Mouse (Mus musculus): ENCODE data around the gene 6330403K07Rik. TPM values are rescaled to one million over a fixed set of nuclear protein-coding genes. Genes with fewer than 3 reads are reported as not detected.
A peak's percentile ranks its signal among the peaks of the same experiment; 100 is the strongest.

Gene 6330403K07Rik
- 399 and 411 TPM in 2 replicates for polyA plus RNA-seq (2016; fragmentation: Nextera tagmentation; extraction: Ambion mirVana)

DNA sequence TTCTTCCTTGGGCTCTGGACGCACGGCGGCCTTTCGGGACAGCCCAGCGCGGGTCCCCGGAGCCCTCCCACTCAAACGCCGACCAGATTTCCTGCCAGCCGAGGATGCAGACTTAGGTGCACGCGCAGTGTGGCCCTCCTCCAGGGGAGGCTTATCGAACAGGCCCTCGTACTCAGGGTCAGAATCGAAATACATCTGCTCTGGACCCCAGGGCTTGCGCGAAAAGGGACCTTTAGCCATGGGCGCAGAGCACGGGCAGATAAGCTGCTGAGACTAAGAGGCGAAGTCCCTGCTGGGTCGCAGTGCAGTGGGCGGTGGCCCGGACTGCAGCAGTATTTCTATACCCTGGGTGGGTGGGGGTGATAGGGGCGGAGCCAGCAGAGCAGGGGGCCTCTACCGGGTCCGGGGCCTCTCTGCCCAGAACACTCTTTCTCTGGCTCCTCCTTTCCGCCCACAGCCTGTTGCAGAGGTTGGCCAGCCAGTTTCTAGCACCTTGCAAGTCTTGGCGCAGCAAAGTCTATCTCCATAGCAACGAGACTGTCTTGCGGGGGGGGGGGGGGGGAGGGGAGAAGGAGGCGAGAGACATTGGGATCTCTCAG is at the start of gene 6330403K07Rik:
Gene 6330403K07Rik, minus strand, starts transcription at position 351 of the 599 bp plus-strand sequence.
- H3K27me3 ChIP-seq (replicated peaks), result no peaks in the 10 kb centered on the region
- H3K9me3 ChIP-seq, result no peaks in the 10 kb centered on the region
- peaks cover 5% of the 10 kb centered on the region; the same call in 1 of the 2 replicates for H3K36me3 ChIP-seq
- H3K27ac ChIP-seq, result peak within 1 kb of the TSS; percentile 69
- under 1% methylated on average over 29 of the region's 31 CpGs for WGBS
- ATAC-seq (ENCODE audit: low FRiP score, low read depth), result peak; percentile 96
- H3K4me3 ChIP-seq, result peak within 1 kb of the TSS; percentile 70
- peak within 1 kb of the TSS; percentile 88 for H3K9ac ChIP-seq
- H3K4me2 ChIP-seq (replicated peaks), result peak within 1 kb of the TSS; percentile 73
- H3K4me1 ChIP-seq, result peaks cover 18% of the 10 kb centered on the region

- Histone ChIP-seq H3K4me1 (no peaks in the 10 kb centered on the region), H3K9me3 (peaks cover 6% of the 10 kb centered on the region), H3K4me2 (replicated peaks) (no peak overlapping the region), H3K27ac (no peak overlapping the region), H3K36me3 (no peaks in the 10 kb centered on the region), H3K9ac (no peak overlapping the region), H3K27me3 (replicated peaks) (no peaks in the 10 kb centered on the region), H3K4me3 (no peak overlapping the region)
- WGBS, result 82% methylated on average over 1 of the region's 1 CpGs
- ATAC-seq (ENCODE audit: low FRiP score, low read depth), result no peak
Measured at GRCm38 (mm10) chr11:71076342-71076741, 43.0 kb upstream of the 6330403K07Rik start.

- ATAC-seq (ENCODE audit: low FRiP score, low read depth), result no peak
- WGBS, result 2% methylated on average over 1 of the region's 1 CpGs
Measured at GRCm38 (mm10) chr11:71052554-71052953, 19.2 kb upstream of the 6330403K07Rik start.

GRCm38 (mm10) chr11:71039526-71040298 is 6.4 kb upstream of the 6330403K07Rik start:
- H3K9me3 ChIP-seq, result no peaks in the 10 kb centered on the region
- H3K4me1 ChIP-seq, result no peaks in the 10 kb centered on the region
- no peak overlapping the region for H3K4me3 ChIP-seq
- no peak overlapping the region for H3K9ac ChIP-seq
- H3K27me3 ChIP-seq (replicated peaks), result no peaks in the 10 kb centered on the region
- 90% methylated on average over 5 of the region's 5 CpGs for WGBS
- H3K27ac ChIP-seq, result no peak overlapping the region
- no peaks in the 10 kb centered on the region for H3K36me3 ChIP-seq
- no peak overlapping the region for H3K4me2 ChIP-seq (replicated peaks)
- ATAC-seq (ENCODE audit: low FRiP score, low read depth), result no peak

More at GRCm38 (mm10) chr11:71052554-71052953, 19.2 kb upstream of the 6330403K07Rik start:
- H3K4me2 ChIP-seq (replicated peaks), result no peak overlapping the region
- H3K9me3 ChIP-seq, result no peaks in the 10 kb centered on the region
- no peak overlapping the region for H3K4me3 ChIP-seq
- H3K36me3 ChIP-seq, result no peaks in the 10 kb centered on the region
- H3K27ac ChIP-seq, result no peak overlapping the region
- no peaks in the 10 kb centered on the region for H3K4me1 ChIP-seq
- H3K9ac ChIP-seq, result no peak overlapping the region
- no peaks in the 10 kb centered on the region for H3K27me3 ChIP-seq (replicated peaks)

- Histone ChIP-seq H3K36me3 (peaks cover 11% of the 10 kb centered on the region), H3K9ac (peak overlapping the region; percentile 88), H3K4me1 (peaks cover 18% of the 10 kb centered on the region), H3K27ac (peak overlapping the region; percentile 69), H3K4me2 (replicated peaks) (peak overlapping the region; percentile 73), H3K4me3 (peak overlapping the region; percentile 70), H3K9me3 (no peaks in the 10 kb centered on the region), H3K27me3 (replicated peaks) (no peaks in the 10 kb centered on the region)
- ATAC-seq (ENCODE audit: low FRiP score, low read depth), result peak; percentile 41
- WGBS, result 5% methylated on average over 26 of the region's 26 CpGs
Measured at GRCm38 (mm10) chr11:71032491-71033162, 686 bp downstream of the 6330403K07Rik start.

DNA sequence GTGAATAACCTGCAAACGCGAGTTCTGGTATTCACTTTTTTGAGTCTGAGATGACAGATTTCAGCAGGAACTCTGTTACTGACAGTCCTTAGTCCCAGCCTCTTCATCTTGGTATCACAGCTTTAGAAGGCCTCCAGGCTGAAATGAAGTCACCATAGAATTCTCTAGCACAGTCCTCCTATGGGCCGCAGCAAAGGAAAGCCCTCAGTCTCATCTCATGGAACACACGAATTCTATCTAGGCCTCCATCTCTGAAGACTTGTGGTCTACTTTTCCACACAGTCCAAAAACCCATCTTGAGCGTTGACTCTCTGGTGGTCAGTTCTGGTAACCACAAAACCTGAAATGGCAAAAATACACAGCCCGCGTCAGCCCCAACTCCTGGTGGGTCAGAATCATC is 1.2 kb downstream of the 6330403K07Rik start:
- WGBS, result 71% methylated on average over 7 of the region's 7 CpGs
- Histone ChIP-seq H3K4me3 (peak overlapping the region; percentile 70), H3K9me3 (no peaks in the 10 kb centered on the region), H3K4me2 (replicated peaks) (peak overlapping the region; percentile 73), H3K36me3 (peaks cover 15% of the 10 kb centered on the region), H3K27ac (peak overlapping the region; percentile 69; the same call in 1 of the 2 replicates), H3K4me1 (peaks cover 18% of the 10 kb centered on the region), H3K9ac (peak overlapping the region; percentile 88), H3K27me3 (replicated peaks) (no peaks in the 10 kb centered on the region)
- ATAC-seq (ENCODE audit: low FRiP score, low read depth), result no peak

GRCm38 (mm10) chr11:71029403-71030118 is 3.8 kb downstream of the 6330403K07Rik start:
- Histone ChIP-seq H3K9me3 (no peaks in the 10 kb centered on the region), H3K27me3 (replicated peaks) (no peaks in the 10 kb centered on the region), H3K4me1 (peaks cover 18% of the 10 kb centered on the region), H3K27ac (no peak overlapping the region), H3K9ac (no peak overlapping the region), H3K36me3 (peaks cover 40% of the 10 kb centered on the region), H3K4me3 (no peak overlapping the region), H3K4me2 (replicated peaks) (no peak overlapping the region)
- 75% methylated on average over 3 of the region's 3 CpGs for WGBS
- ATAC-seq (ENCODE audit: low FRiP score, low read depth), result no peak

DNA sequence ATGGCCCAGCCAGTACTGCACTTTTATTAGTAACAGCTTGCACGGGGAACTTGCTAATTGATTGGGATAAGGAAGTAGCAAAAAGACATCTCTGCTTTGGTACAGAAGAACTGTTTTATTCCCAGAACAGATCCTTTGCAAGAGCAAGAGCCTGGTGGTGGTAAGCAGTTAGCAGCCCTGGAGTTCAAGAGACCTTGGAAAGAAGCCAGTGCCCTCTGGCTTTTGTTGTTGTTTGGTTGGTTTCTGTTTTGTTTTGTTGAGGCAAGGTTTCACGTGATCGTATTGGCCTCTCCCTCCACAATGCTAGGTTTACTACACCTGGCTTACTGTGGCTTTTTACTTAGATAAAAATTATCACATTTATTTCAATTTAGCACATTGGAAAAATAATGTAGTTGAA is 5.0 kb downstream of the 6330403K07Rik start:
- H3K9ac ChIP-seq, result no peak overlapping the region
- peaks cover 46% of the 10 kb centered on the region for H3K36me3 ChIP-seq
- H3K4me2 ChIP-seq (replicated peaks), result no peak overlapping the region
- no peak overlapping the region for H3K27ac ChIP-seq
- WGBS, result 86% methylated on average over 3 of the region's 3 CpGs
- no peaks in the 10 kb centered on the region for H3K9me3 ChIP-seq
- no peaks in the 10 kb centered on the region for H3K27me3 ChIP-seq (replicated peaks)
- H3K4me1 ChIP-seq, result peaks cover 18% of the 10 kb centered on the region
- no peak overlapping the region for H3K4me3 ChIP-seq
- no peak for ATAC-seq (ENCODE audit: low FRiP score, low read depth)

DNA sequence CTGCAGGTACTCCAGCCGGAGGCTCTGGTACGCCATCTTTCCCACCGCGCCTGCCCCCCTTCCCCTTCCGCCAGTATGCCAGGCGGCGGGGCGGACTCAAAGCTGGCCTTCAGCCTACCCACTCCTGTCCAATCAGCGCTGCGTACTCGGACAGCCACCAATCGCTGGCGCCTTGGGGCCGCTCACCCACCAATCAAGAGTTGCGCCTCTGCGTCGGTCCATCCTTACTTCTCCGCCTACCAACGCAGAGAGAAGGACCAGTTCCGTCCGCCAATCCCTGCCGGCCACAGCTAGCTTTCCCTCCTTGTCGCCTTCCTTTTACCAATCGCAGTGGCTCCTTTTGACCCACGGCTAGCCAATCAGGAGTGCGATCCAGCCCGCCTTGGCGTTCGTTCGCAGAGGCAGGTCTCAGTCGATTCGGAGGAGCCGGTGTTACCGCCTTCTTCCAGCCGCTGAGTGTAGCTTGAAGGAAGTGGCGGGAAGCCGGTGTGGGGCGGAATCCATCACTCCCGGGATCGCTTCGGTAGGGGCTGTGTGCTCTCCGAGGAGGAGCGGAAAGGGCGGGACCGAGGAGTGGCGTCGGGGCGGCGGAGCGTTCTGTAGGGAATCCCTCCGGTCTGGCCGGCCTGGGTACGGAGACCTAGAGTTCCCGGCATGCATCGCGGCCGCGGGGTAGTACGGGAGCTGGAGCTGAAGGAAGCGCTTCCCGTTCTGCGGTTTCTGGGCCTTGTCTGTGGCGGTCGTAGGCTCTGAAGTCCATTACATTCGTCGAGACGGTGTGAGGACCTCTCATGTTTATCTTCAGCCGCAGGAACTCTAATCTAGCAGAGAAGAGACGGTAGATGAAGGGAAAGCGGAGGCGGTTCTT is 13.9 kb downstream of the 6330403K07Rik start, which contains the start of the genes Mis12 and Derl2:
Gene Mis12, plus strand, starts transcription at position 411 of the 868 bp plus-strand sequence.
Gene Derl2, minus strand, starts transcription at position 641 of the 868 bp plus-strand sequence.
- peak; percentile 100 for ATAC-seq (ENCODE audit: low FRiP score, low read depth)
- H3K27me3 ChIP-seq (replicated peaks), result no peaks in the 10 kb centered on the region
- WGBS, result under 1% methylated on average over 71 of the region's 71 CpGs
- H3K27ac ChIP-seq, result peak within 1 kb of the TSS; percentile 65
- peak within 1 kb of the TSS; percentile 67 for H3K4me3 ChIP-seq
- no peaks in the 10 kb centered on the region for H3K9me3 ChIP-seq
- peak within 1 kb of the TSS; percentile 81 for H3K4me2 ChIP-seq (replicated peaks)
- H3K9ac ChIP-seq, result peak within 1 kb of the TSS; percentile 72
- H3K36me3 ChIP-seq, result peaks cover 4% of the 10 kb centered on the region
- peaks cover 29% of the 10 kb centered on the region for H3K4me1 ChIP-seq

- peaks cover 6% of the 10 kb centered on the region for H3K36me3 ChIP-seq
- H3K27me3 ChIP-seq (replicated peaks), result no peaks in the 10 kb centered on the region
- peaks cover 29% of the 10 kb centered on the region for H3K4me1 ChIP-seq
- H3K27ac ChIP-seq, result no peak overlapping the region
- 7% methylated on average over 28 of the region's 28 CpGs for WGBS
- no peaks in the 10 kb centered on the region for H3K9me3 ChIP-seq
- H3K4me3 ChIP-seq, result peak overlapping the region; percentile 67
- peak overlapping the region; percentile 81 for H3K4me2 ChIP-seq (replicated peaks)
- H3K9ac ChIP-seq, result peak overlapping the region; percentile 69
- peak; percentile 41; the same call in 1 of the 2 replicates for ATAC-seq (ENCODE audit: low FRiP score, low read depth)
Measured at GRCm38 (mm10) chr11:71018416-71019200, 14.7 kb downstream of the 6330403K07Rik start.

Measured in neural tube, embryonic 12.5 days (tissue).